Mouse (Mus musculus) spleen, embryonic (tissue): ENCODE measurements around the gene Igsf10.

ENCODE experiments used
- CTCF ChIA-PET: fragments of 350-600 bp; sonication (Branson Sonifier 250); formaldehyde crosslinking; loops from one replicate; lab custom pipeline; 2022; lab: Charles Lee

The Igsf10 gene

GRCm38 (mm10) chr3:59293437-59294199, 50.6 kb downstream of the Igsf10 start:
- CTCF ChIA-PET: interaction anchor here (1.2 kb wide), 1 partner anchor 65 kb away, joined by 3 read pairs; no protein-coding TSS in a partner anchor

- CTCF ChIA-PET: interaction anchor here (0.6 kb wide), 1 partner anchor 227 kb away, joined by 5 read pairs; no protein-coding TSS in a partner anchor
Measured at GRCm38 (mm10) chr3:59290551-59290950, 53.6 kb downstream of the Igsf10 start.

GRCm38 (mm10) chr3:59278620-59279019, 65.6 kb downstream of the Igsf10 start:
- CTCF ChIA-PET: no interaction called here

- CTCF ChIA-PET: no interaction called here
Measured at GRCm38 (mm10) chr3:59278254-59278533, 66.0 kb downstream of the Igsf10 start.

GRCm38 (mm10) chr3:59277502-59278253, 66.5 kb downstream of the Igsf10 start:
- CTCF ChIA-PET: no interaction called here

GRCm38 (mm10) chr3:59270811-59271210, 73.4 kb downstream of the Igsf10 start:
- CTCF ChIA-PET: interaction anchor here (0.8 kb wide), 1 partner anchor 18 kb away, joined by 3 read pairs; no protein-coding TSS in a partner anchor
